Mouse (Mus musculus) intestine, embryonic 15.5 days (tissue): ENCODE data around the gene Itga3. TPM values are rescaled to one million over a fixed set of nuclear protein-coding genes. Genes with fewer than 3 reads are reported as not detected.

ENCODE experiments used
- ATAC-seq: fragments of 200-750 bp; cut with Nextera tagmentation; 2 replicates; pipeline ENCODE4 v1.8.0; 2017; ENCODE audit warnings: moderate TSS enrichment, moderate library complexity
- H3K27ac ChIP-seq: fragments of 300-500 bp; sonication (generic); 2 replicates; pipeline ENCODE4 v1.5.1; 2015; ENCODE audit warnings: mild to moderate bottlenecking, inconsistent platforms
- H3K27me3 ChIP-seq: fragments of 300-500 bp; sonication (generic); replicated peaks from 2 replicates; pipeline ENCODE4 v1.6.1; 2015; ENCODE audit warnings: inconsistent platforms
- H3K36me3 ChIP-seq: fragments of 300-500 bp; sonication (generic); 2 replicates; pipeline ENCODE4 v1.6.1; 2015; ENCODE audit warnings: inconsistent platforms
- H3K4me1 ChIP-seq: fragments of 300-500 bp; sonication (generic); replicated peaks from 2 replicates; pipeline ENCODE4 v1.6.1; 2015; ENCODE audit warnings: inconsistent platforms
- H3K4me2 ChIP-seq: fragments of 300-500 bp; sonication (generic); replicated peaks from 2 replicates; pipeline ENCODE4 v1.6.1; 2015; ENCODE audit warnings: mild to moderate bottlenecking, inconsistent platforms
- H3K4me3 ChIP-seq: fragments of 300-500 bp; sonication (generic); replicated peaks from 2 replicates; pipeline ENCODE4 v1.5.1; 2015; ENCODE audit warnings: inconsistent platforms
- H3K9ac ChIP-seq: fragments of 300-500 bp; sonication (generic); 2 replicates; pipeline ENCODE4 v1.6.1; 2015; ENCODE audit warnings: inconsistent platforms
- H3K9me3 ChIP-seq: fragments of 300-500 bp; sonication (generic); 2 replicates; pipeline ENCODE4 v1.6.1; 2016; ENCODE audit warnings: inconsistent platforms
- WGBS: fragments of 180-500 bp; shearing (Covaris S2); methylation state at CpG from one replicate; pipeline ENCODE4 v1.1.7; 2015; 5-methylcytosine and 5-hydroxymethylcytosine counted together
- polyA plus RNA-seq: library from polyadenylated mRNA; unstranded; fragments of >200 nt; fragmentation: Nextera tagmentation; extraction: Ambion mirVana; gene quantifications from 2 replicates; pipeline ENCODE4 v1.2.1, GENCODE M21; 2015

Itga3 gene
- polyA plus RNA-seq, 1 experiment from 2014 or later: 32.8 TPM

DNA sequence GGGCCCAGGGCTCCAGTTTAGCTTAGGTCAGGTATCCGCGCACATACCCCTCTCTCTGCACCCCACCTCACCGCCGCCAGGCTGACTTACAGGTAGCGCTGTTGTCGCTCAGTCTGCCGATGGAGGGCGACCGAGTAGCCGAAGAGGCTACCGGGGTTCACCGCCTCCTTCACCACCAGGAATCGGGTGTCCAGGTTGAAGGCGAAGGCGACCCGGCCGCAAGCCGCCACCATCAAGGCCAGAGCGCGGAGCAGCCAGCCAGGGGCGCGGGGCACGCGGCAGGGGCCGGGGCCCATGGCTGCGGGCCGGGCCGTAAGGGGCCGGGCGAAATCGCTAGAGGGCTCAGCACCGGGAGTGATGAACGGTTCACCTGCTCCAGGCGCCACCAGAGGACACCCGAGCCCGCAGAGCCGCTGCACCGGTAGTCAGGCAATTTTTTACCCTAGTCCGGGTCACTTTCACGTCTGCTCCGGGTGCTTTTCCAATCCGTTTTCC, 513 bp downstream of the Itga3 start:
- peak overlapping the region; percentile 69 for H3K4me3 ChIP-seq
- ATAC-seq: peak; percentile 50
- peak overlapping the region; percentile 92 for H3K27ac ChIP-seq
- H3K9me3 ChIP-seq: no peaks in the 10 kb centered on the region
- peaks cover 62% of the 10 kb centered on the region for H3K4me1 ChIP-seq
- under 1% methylated on average over 42 of the region's 42 CpGs for WGBS
- no peaks in the 10 kb centered on the region for H3K27me3 ChIP-seq
- H3K36me3 ChIP-seq: no peaks in the 10 kb centered on the region
- peak overlapping the region; percentile 90 for H3K4me2 ChIP-seq
- H3K9ac ChIP-seq: peak overlapping the region; percentile 75

DNA sequence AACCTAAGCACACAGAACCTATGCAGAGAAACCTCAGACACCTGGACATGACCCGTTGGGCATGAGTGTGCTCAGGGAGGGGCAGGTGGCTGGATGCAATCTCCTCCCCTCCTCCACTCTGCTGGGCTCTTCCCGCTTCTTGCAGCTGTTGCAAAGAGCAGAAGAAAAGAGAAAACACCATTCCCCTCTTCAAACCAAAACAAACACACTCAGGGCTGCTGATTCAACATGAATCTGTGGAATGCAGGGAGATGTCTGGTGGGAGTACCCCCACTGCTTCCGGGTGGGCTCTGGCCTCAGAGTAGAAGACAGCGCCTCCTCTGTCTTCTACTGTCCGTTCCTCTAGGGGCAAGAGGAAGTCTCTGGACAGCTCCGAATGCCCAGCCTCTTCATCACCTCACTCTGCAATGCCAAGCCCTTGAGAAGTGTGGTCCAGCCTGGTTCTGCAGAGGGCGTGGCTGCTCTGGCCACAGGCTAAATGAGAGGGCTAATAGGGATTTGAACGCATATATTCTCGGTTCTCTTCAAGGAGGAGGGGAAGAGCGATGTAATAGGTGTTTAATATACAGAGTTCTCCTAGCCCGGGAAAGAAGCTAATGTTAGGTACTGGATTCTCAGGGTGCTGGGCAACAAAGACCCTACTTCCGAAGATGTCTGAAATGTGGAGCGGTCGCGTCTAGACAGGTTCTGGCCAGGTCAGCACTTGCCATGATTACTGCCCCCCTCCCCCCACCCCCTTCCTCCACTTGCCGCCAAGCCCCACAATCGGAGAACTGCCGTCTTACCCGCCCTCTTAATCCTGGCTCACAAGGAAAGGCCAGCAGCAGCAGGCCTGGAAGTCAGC, 1.2 kb downstream of the Itga3 start:
- peak; percentile 16 for ATAC-seq
- Histone ChIP-seq H3K4me1 (peaks cover 68% of the 10 kb centered on the region), H3K9ac (peak overlapping the region; percentile 75), H3K27ac (peak overlapping the region; percentile 92), H3K27me3 (no peaks in the 10 kb centered on the region), H3K9me3 (no peaks in the 10 kb centered on the region), H3K4me3 (peak overlapping the region; percentile 69), H3K36me3 (no peaks in the 10 kb centered on the region), H3K4me2 (peak overlapping the region; percentile 90)
- 2% methylated on average over 19 of the region's 19 CpGs for WGBS

DNA sequence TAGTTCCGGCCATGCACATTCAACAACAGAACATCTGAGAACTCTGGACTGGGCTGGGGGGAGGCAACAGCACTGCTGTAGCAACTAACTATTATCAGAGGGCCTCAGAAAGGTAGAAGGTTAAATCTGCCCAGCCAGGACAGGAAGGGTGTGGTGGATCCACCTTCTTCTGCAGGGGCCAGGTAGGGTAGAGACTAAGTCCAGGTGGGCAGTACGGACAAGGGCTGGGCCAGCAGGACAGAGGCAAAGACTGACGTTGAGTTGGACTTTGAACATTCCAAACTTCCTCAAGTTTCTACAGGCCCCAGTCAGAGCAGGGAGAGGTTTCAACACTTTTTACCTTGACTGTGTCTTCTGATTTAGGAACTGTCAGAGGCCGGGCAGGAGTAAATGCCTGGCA, 1.9 kb downstream of the Itga3 start:
- WGBS: 28% methylated on average over 4 of the region's 4 CpGs
- peak overlapping the region; percentile 90 for H3K4me2 ChIP-seq

DNA sequence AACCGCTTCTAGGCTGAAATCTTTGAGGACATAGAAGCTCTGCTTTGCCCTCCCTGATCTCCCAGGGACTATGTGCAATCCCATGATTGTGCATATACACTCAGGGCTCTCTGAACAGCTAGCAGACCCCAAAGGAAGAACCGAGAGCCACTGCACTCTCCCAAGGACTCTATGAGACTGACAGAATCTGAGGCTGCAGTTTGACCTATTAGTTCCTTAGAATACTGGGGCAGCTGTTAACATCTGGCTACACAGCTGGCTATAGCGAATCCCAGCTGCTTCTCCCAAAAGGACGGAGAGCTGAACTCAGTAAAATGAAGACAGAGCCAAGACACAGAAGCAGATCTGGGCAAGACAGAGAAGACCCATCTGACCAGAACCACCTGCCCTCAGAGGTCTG, 2.8 kb downstream of the Itga3 start:
- Histone ChIP-seq H3K4me1 (peaks cover 70% of the 10 kb centered on the region), H3K9me3 (no peaks in the 10 kb centered on the region), H3K36me3 (no peaks in the 10 kb centered on the region), H3K4me2 (peak overlapping the region; percentile 90), H3K27ac (peak overlapping the region; percentile 92), H3K9ac (peak overlapping the region; percentile 4; the same call in 1 of the 2 replicates), H3K27me3 (no peaks in the 10 kb centered on the region), H3K4me3 (peak overlapping the region; percentile 69)
- 63% methylated on average over 4 of the region's 4 CpGs for WGBS
- no peak for ATAC-seq

More for the DNA sequence above, 1.9 kb downstream of the Itga3 start:
- no peaks in the 10 kb centered on the region for H3K36me3 ChIP-seq
- peak overlapping the region; percentile 92 for H3K27ac ChIP-seq
- H3K27me3 ChIP-seq: no peaks in the 10 kb centered on the region
- peak overlapping the region; percentile 75; the same call in 1 of the 2 replicates for H3K9ac ChIP-seq
- H3K4me3 ChIP-seq: peak overlapping the region; percentile 69
- ATAC-seq: peak; percentile 71
- H3K4me1 ChIP-seq: peaks cover 75% of the 10 kb centered on the region
- H3K9me3 ChIP-seq: no peaks in the 10 kb centered on the region

DNA sequence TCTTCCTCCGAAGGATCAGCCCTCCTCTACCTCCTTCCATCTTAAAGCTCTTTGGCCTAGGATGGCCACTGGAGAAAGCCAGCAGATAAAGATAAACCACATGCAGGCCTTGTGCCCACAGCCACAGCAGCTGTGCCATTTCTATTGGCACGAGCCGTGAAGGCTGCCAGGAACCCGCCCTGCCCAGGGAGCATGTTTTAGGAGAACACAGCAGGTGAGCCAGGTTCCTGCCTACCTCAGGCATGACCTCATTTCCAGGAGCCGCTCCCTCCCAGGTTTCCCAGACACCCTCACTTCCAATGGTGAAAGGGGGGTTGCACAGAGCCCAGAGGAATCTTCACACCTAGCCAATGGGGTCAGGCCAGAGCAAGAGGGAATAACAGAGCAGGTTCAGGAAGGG, 3.8 kb downstream of the Itga3 start:
- peak overlapping the region; percentile 1; the same call in 1 of the 2 replicates for H3K4me2 ChIP-seq
- H3K27ac ChIP-seq: no peak overlapping the region
- 70% methylated on average over 5 of the region's 5 CpGs for WGBS
- H3K4me3 ChIP-seq: no peak overlapping the region
- H3K9ac ChIP-seq: no peak overlapping the region
- H3K36me3 ChIP-seq: no peaks in the 10 kb centered on the region
- no peaks in the 10 kb centered on the region for H3K9me3 ChIP-seq
- no peak for ATAC-seq
- no peaks in the 10 kb centered on the region for H3K27me3 ChIP-seq
- H3K4me1 ChIP-seq: peaks cover 69% of the 10 kb centered on the region

DNA sequence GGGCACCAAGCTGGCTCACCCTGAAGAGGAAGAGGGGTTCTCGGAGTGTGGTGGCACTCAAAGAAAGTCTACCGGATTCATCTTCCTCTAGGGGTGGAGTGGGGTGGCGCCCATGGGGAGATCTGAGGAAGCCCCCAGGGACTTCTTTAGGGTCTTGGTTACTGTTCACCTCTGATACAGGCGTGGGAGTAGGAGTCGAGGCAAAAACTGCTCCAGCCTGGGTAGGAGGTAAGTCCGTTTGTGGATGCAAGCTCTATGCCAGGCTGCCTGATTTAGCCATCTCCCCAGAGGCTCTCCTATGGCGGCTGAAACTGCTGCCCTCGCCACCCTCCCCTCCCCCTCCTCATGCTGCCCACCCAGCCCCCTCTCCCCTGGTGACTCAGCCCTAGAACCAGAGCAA, 4.5 kb downstream of the Itga3 start:
- Histone ChIP-seq H3K4me1 (peaks cover 64% of the 10 kb centered on the region), H3K9ac (no peak overlapping the region), H3K27me3 (no peaks in the 10 kb centered on the region), H3K4me2 (peak overlapping the region; percentile 1; the same call in 1 of the 2 replicates), H3K4me3 (no peak overlapping the region), H3K27ac (0 out of 2 replicates have a peak overlapping the region, but pooled peaks have one; percentile 11), H3K9me3 (no peaks in the 10 kb centered on the region), H3K36me3 (no peaks in the 10 kb centered on the region)
- no peak for ATAC-seq
- WGBS: 81% methylated on average over 8 of the region's 8 CpGs

DNA sequence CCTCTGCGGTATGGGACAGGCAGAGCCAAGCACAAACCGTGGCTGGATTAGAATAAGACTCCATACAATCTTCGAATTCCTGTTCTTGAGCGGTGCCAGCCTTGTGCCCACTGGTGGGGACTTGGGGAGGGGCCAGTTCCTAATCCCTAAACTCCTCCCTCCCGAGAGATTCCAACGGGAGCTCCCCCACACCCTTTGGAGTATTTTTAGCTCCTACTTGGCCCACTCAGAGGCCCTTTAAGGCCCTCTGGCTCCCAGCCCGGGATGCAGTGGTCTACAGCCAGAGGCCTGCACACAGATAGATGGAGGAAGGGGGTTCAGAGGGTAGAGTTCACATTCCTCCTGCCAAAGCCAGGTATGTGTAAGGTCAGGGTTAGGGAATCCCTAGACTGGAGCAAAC, 5.3 kb downstream of the Itga3 start:
- Histone ChIP-seq H3K4me3 (no peak overlapping the region), H3K4me2 (peak overlapping the region; percentile 22; the same call in 1 of the 2 replicates), H3K27ac (peak overlapping the region; percentile 11; the same call in 1 of the 2 replicates), H3K27me3 (no peaks in the 10 kb centered on the region), H3K9me3 (no peaks in the 10 kb centered on the region), H3K9ac (no peak overlapping the region), H3K36me3 (0 out of 2 replicates have a peak, but pooled peaks cover 5% of the 10 kb centered on the region), H3K4me1 (peaks cover 58% of the 10 kb centered on the region)
- whole genome bisulfite sequencing: 39% methylated on average over 7 of the region's 7 CpGs
- no peak for ATAC-seq

DNA sequence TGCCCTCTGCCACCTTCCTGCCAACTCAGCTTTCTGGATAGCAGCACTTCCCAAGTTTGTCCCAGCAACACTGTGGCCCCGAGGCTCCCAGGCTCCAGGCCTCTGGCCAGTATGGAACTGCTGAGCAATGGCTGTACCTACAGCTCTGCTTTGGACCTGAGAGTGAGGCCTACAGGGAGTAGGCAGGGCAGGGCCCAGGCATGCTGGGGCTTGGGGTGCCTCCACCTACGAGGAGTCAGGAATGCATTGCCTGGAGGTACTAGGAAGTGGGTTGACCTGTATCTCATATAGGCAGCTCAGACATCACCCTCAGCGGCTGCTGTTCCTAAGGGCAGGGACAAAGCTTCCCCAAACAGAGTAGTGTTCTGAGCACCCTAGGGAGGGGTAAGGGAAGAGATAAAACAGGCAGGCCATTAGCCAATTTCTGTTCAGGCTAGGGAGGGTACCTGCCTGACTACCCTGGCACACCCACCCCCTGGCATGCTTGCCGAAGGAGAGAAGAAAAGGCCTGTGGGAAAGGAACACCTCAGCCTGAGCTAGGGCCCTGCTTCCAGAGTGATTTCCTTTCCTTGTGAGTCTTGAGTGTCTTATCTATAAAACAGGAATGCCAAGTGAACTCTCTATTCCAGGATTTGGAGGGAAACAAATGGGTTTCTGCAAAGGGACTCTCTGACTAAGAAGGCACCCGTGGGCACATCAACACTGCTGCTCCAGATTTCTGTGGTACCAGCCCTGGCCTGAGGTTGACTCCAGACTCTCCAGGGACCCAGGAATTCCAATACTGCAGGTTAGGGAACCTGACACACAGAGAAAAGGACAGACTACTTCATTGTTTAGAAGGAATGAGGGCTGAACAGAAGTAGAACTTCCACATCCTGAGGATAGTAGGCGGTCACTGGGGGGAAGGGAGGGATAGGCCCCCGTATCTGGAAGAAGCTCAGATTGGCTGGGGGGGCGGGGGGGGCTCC, 6.2 kb downstream of the Itga3 start:
- peaks cover 10% of the 10 kb centered on the region for H3K36me3 ChIP-seq
- no peaks in the 10 kb centered on the region for H3K27me3 ChIP-seq
- no peak overlapping the region for H3K4me3 ChIP-seq
- no peaks in the 10 kb centered on the region for H3K9me3 ChIP-seq
- peak; percentile 30; the same call in 1 of the 2 replicates for ATAC-seq
- 67% methylated on average over 8 of the region's 8 CpGs for WGBS
- H3K4me1 ChIP-seq: peaks cover 57% of the 10 kb centered on the region
- peak overlapping the region; percentile 22; the same call in 1 of the 2 replicates for H3K4me2 ChIP-seq
- peak overlapping the region; percentile 20; the same call in 1 of the 2 replicates for H3K9ac ChIP-seq
- peak overlapping the region; percentile 70; the same call in 1 of the 2 replicates for H3K27ac ChIP-seq

DNA sequence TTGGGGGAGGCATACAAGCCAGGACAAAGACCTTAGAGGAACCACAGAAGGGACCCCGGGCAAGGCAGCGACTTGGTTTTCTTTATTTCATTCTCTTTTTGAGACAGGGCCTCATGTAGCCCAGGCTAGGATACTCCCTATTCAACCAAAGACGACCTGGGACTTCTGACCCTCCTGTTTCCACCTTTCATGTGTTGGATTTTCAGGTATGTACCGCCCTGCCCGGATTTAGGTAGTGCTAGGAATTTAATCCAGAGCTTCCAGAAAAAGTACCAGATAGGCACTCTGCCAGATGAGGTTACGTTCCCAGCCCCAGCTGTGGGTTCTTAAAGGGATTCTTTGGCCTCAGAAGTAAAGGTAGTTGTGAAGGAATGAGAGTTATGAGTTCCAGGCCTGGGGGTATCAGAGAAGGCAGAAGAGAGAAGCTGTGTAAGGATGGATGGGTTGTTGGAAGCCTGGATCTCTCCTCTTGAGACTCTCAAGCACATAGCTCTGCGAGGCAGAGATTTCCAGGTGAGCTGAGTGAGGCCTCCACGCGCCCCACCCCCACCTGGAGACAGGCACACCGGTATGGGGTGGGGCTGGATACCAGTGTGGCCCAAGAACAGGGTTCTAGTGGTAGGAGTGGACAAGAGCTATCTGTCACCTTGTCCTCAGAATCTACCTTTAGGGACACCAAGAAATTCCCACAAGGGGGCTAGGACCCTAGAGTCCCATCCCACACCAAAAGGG, 7.2 kb downstream of the Itga3 start:
- peaks cover 46% of the 10 kb centered on the region for H3K4me1 ChIP-seq
- H3K9ac ChIP-seq: no peak overlapping the region
- no peak for ATAC-seq
- no peaks in the 10 kb centered on the region for H3K27me3 ChIP-seq
- peaks cover 10% of the 10 kb centered on the region for H3K36me3 ChIP-seq
- H3K4me2 ChIP-seq: no peak overlapping the region
- WGBS: 86% methylated on average over 10 of the region's 10 CpGs
- H3K4me3 ChIP-seq: no peak overlapping the region
- no peak overlapping the region for H3K27ac ChIP-seq
- no peaks in the 10 kb centered on the region for H3K9me3 ChIP-seq

DNA sequence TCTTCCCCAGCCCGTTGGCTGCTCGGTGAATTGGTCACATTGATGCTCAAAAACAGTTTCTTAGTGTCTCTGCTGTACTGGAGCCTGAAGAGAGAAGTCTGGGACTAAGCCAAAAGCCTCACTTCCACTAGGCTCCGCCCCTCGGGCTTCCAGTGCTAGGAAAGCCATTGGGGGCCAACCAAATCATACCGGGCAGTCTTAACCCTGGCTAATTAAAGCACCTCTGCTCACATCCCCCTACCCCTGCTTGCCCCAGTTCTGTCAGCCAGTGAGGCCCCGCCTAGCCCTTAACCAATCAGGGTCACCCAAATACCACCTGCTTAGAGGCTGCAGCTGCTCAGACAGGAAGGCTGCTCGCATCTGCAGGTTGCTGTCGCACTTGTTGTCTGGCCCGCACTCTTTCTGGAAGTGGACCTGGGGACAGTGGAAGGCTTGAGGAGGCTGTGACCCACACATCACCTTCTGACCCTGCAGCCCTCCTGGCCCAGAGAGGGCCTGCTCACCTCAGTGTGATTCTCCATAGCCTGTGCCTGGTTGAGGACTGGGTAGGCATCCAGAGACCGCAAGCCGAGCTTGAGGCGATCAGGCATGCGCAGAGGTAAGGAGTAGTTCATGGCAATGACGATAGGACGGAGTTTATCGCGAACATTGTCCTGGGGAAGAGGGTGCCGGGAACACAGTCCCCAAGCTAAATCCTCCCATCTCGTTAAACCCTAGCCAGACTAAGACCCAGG, 19.7 kb downstream of the Itga3 start:
- no peaks in the 10 kb centered on the region for H3K27me3 ChIP-seq
- ATAC-seq: no peak
- no peaks in the 10 kb centered on the region for H3K4me1 ChIP-seq
- H3K4me3 ChIP-seq: no peak overlapping the region
- H3K36me3 ChIP-seq: peaks cover 42% of the 10 kb centered on the region
- WGBS: 54% methylated on average over 19 of the region's 19 CpGs
- H3K27ac ChIP-seq: no peak overlapping the region
- H3K4me2 ChIP-seq: no peak overlapping the region
- H3K9me3 ChIP-seq: no peaks in the 10 kb centered on the region
- no peak overlapping the region for H3K9ac ChIP-seq

DNA sequence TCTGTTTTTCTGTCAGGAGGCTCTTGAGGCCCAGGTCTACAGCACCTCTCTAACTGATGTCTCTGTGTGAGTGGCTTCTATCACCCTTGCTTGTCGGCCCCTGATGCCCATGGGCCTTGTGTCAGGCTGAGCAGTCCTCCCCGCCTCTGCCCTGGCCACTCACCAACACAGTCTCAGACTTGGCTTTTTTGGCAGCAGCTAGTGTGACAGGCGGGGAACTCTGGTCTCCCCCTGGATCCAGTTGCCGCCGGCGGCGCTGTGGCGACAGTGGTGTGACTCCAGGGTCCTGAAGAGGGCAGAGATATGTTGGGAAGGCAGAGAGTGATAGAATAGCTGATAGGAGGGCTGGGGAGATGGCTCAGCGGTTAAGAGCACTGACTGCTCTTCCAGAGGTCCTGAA, 23.5 kb downstream of the Itga3 start:
- H3K9me3 ChIP-seq: no peaks in the 10 kb centered on the region
- H3K4me1 ChIP-seq: no peaks in the 10 kb centered on the region
- no peak overlapping the region for H3K4me2 ChIP-seq
- 82% methylated on average over 9 of the region's 9 CpGs for WGBS
- no peaks in the 10 kb centered on the region for H3K27me3 ChIP-seq
- no peak overlapping the region for H3K9ac ChIP-seq
- no peak overlapping the region for H3K4me3 ChIP-seq
- H3K36me3 ChIP-seq: peaks cover 32% of the 10 kb centered on the region
- no peak for ATAC-seq
- no peak overlapping the region for H3K27ac ChIP-seq
